Mouse (Mus musculus) layer of hippocampus, adult 9-10 months (tissue): ENCODE data around the gene Rpp25l.
"Not testable (repeated sequence)": the region's sequence is repeated elsewhere in the genome, so short reads cannot be mapped to it uniquely, and the experiment has no call there.

Source experiments
- DNase-seq: peaks from one replicate; pipeline ENCODE4 v3.0.0; 2022; ENCODE audit warnings: low spot score

Gene Rpp25l

DNA sequence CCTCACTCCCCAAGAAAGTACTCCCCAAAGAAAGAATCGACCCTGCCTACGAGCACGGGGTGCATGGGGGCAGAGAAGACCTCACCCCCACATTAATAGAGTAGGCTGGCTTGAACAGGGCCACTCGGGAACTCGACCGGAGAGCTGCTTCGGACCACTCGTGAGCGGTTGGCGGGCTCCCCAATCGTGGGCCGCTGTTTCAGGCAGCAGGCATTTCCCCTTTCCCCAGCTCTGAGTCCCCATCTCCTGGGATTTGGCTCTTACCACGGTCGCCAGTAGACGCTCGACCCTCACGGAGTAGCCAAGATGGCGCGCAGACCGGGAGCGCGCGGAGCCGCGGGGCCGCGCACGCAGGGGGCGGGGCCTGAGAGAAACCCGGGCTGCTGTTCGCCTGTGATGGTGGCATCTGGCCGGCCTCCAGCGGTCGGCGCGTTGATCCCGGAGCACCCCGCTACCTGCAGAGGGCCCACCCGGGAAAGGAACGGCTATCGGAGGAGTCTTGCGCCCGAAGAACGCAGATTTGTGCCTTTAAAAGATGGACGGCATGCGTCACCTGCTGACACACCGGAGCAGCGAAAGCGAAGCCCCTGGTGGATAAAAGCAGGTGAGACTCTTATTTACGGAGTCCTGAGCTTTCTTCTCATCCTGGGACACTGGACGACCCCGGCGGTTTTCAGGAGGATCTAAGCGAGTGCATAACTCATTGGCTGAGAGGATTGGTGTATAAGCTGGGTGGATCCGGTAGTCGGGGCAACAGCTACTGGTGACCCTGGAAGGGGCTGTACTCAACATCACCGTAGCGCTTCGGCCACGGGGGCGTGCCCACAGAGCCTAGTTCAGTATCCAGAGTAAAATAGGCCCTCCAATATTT is at the start of gene Rpp25l:
Gene Rpp25l (minus strand): TSS at position 338 of the 871 bp plus-strand sequence.
- peak; percentile 65 for DNase-seq

DNA sequence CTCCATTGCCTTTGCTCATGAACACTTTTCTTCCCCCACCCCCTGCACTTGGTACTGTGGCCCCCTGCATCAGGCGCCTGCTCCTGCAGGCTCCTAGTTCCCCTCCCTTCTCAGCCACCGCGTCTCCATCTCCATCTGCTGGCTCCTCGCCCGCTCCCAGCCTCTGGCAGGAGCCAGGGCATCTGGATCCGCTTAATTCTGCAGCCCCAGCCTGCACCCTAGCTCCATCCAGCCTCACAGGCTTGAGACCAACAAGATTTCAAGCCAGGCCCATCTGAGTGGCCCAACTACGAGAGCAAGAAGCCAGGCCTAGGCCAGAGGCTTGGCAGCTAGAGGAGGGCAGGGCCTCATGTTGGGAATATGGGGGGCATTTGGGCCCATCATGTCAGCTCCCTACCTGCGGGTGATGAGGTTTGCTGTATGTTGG is 49.4 kb upstream of the Rpp25l start:
- DNase-seq, result not testable (repeated sequence)

GRCm38 (mm10) chr4:41762099-41762687 is 48.9 kb upstream of the Rpp25l start:
- DNase-seq, result no peak

DNA sequence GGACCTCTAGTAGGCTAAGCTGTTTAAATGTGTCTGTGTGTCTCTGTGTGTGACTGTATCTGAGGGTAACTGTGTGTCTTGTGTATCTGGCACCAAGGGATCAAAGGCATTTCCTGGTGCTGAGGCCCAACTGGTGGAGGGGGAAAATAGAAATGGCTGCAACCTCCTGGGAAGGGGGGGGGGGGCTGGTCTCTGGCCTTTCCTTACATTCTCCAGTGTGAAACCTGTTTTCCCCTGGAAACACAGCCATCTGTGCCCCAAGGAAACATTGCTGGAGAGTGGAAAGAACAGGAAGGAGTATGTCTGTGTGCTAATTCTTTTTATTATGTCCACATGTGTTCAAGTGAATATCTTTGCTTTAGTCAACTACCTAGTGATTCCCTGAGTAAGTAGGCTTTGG is 48.3 kb upstream of the Rpp25l start:
- DNase-seq, result no peak

DNA sequence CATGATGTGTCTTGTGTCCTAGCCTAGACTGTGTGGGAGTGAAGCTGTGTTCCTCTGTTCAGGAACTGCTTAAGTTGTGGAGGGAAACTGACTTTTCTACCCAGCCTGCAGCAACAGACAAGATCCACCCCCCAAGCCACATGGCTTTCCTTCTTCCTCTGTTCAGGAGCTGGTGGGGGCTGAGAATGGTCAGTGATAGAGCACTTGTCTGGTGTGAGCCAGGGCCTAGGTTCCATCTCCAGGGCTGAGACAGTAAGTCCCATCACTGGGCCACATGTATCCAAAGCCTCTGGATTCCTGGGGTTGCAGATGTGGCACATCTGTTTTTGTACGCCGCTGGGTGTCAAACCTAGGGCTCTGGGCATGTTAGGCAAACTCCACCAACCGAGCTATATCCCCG is 47.6 kb upstream of the Rpp25l start:
- no peak for DNase-seq

GRCm38 (mm10) chr4:41760288-41760721 is 47.0 kb upstream of the Rpp25l start:
- DNase-seq, result no peak

DNA sequence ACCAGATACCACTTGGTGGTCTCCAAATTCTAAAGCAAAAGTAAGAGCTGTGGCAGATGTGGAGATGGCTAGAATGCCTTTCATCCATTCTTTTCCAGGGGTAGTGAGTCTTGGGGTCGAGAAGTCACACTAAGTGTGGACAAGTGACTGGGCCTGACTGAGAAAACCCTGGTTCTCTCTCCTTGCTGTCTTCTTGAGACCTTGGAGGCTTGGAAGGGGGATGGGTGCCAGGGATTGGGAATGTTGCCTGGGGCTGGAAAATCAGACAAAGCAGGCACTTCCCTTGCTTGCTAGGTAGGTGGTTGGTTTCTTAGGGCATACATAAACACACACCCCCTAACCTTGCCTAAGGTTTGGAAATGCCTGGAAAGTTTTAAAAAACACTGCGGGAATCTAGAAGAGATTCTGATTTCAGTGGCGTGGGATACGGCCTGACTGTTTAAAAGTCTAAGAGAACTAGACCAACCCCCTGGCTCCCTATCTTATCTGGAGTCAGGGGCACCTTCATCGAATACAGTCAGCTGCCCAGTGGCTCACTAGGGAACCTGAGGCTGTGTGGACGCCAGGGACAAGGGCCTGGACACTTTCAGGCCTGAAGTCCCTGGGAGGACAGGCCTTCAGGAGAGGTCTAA is 46.4 kb upstream of the Rpp25l start:
- no peak for DNase-seq

GRCm38 (mm10) chr4:41759206-41759605 is 45.9 kb upstream of the Rpp25l start:
- DNase-seq, result no peak

- DNase-seq, result no peak
These were observed 45.4 kb upstream of the Rpp25l start for GRCm38 (mm10) chr4:41758701-41759100.

GRCm38 (mm10) chr4:41758021-41758420 is 44.7 kb upstream of the Rpp25l start:
- DNase-seq, result no peak

DNA sequence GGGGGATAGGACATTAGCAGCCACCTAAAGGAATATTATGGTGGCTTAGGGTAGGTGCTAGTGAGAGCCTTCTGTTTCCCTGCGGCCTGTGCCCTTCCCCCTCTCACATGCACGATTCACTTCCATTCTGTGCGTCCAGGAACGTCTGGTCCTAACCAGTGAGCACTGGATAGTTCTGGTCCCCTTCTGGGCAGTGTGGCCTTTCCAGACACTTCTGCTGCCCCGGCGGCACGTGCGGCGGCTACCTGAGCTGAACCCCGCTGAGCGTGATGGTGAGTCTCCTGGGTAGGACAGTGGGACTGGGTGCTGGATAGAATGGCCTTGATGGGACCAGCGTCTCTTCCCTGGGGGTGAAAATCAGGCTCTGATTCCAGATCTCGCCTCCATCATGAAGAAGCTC is 44.0 kb upstream of the Rpp25l start:
- DNase-seq, result no peak

GRCm38 (mm10) chr4:41756440-41756839 is 43.1 kb upstream of the Rpp25l start:
- DNase-seq, result no peak

GRCm38 (mm10) chr4:41755338-41756305 is 42.3 kb upstream of the Rpp25l start, which contains the start of gene Sigmar1:
TSS of gene Sigmar1 (minus strand) at chr4:41756157.
- peak; percentile 66 for DNase-seq

DNA sequence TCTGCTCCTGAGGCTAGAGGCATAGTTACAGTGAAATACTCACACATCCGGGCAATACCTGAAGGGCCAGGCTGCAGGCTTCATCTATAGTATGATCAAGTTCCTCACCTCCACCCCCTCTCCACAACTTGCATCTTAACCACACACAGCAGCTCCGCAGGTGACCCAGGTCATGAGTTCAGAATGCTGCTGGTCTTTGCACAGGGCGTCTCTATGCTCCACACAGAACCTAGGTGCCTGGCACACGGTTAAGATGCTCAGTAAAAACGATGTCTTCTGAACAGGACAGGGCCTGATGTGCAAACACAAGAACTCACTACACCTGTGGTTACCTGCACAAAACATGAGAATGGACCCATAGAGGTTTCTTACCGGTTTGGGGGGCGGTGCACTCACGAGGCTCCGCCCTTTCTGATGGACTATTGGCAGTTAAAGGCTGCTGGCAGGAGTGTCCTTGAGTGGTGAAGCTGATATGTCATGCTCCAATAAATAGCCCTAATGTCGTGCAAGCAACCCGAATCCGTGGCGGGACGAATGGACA is 41.5 kb upstream of the Rpp25l start, which contains the start of gene Galt:
Gene Galt (plus strand): TSS at position 432 of the 541 bp plus-strand sequence.
- DNase-seq, result no peak

DNA sequence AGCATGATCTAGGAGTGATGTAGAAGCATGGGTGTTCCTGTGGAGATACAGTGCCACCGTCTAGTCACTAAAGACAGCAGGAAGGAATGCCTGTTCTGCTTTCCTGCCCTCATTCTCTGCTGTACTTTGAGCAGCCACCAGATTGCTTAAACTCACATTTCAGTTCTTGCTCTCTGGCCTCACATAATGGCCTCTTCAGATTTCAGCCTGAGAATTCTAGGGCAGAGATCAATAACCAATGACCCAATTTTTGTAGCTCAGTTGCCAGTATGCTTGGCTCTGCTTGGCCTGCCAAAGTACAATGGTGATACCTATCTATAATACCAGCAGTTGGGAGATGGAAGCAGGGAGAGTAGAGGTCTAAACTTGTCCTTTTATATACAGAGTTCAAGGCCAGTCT is 31.7 kb upstream of the Rpp25l start:
- no peak for DNase-seq

- no peak for DNase-seq
These were observed 30.8 kb upstream of the Rpp25l start for GRCm38 (mm10) chr4:41744131-41744530.

DNA sequence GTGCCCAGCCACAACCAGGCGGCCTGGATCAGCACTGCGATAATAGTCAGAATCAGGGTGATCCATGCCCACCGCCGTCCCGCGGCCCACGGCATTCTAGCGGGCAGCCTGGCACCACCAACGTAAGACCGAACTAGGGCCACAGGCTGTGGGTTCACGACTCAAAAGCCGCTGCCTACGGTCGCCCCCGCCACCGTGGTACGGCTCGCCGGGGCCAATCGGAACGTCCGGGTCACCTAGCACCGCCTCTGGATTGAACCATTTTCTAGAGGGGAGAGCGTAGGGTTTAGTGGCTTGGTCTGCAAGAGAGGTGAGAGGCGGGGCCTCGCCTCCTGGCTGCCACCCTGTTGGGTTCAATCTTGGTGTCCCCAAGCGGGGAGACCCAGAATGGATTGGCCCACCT is 27.8 kb upstream of the Rpp25l start:
- DNase-seq, result peak; percentile 82

DNA sequence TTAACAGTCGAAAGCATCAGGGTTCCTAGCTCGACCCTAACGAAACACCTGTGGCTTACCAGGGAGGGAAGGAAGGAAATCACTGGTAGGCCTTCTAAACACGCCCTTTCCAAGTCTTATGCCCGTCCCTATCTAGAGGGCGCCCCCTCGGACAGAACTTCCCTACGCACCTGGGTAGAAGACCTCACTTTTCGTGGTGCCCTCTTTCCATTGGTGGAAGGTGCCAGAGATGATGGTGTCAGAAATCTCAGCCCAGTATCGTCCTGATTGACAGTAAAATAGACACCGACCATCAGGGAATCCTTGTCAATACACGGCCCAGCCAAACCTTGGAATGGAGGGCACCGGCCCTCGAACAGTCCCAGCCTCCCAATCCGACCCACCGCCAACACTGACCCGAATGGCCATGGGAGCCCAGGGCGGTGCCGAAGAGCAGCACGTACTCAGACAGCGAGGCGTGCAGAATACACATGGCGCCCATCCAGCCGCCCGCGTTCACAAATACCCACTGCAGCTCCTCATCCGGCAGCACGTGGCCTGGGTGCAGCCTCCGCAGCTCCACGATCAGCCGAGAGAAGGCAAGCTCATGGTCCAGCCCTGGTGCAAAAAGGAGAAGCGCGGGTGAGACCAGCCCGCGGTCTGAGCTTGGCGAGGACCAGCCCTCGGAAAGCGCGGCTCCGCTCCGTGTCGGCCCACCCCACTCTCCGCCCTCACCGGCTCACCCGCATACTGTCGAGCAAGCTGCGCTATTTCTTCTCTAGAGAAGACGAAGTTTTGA is 27.2 kb upstream of the Rpp25l start:
- DNase-seq, result no peak

- DNase-seq, result no peak
These were observed 25.9 kb upstream of the Rpp25l start for GRCm38 (mm10) chr4:41739260-41739659.

GRCm38 (mm10) chr4:41738256-41738603 is 24.9 kb upstream of the Rpp25l start:
- DNase-seq, result no peak
